Mouse (Mus musculus) large intestine, adult 2 months (tissue): ENCODE measurements around the gene Pdcd6ip. TPM values are rescaled to one million over a fixed set of nuclear protein-coding genes. Genes with fewer than 3 reads are reported as not detected.
"Not testable (repeated sequence)": the region's sequence is repeated elsewhere in the genome, so short reads cannot be mapped to it uniquely, and the experiment has no call there.

ENCODE experiments used
- DNase-seq: peaks from one replicate; pipeline ENCODE4 v3.0.0-alpha.2; 2012; ENCODE audit warnings: low read depth, low spot score
- WGBS: fragments of 180-500 bp; shearing (Covaris S2); methylation state at CpG from one replicate; pipeline ENCODE4 v1.1.7; 2018; 5-methylcytosine and 5-hydroxymethylcytosine counted together
- polyA plus RNA-seq: library from polyadenylated mRNA; depleted of rRNA; stranded (reverse); fragments of >200 nt; gene quantifications from 2 replicates; pipeline ENCODE4 v1.2.3, GENCODE M21; 2012; rRNA removed

Pdcd6ip gene
- polyA plus RNA-seq: 70.4 and 105 TPM in 2 replicates

- WGBS: under 1% methylated on average over 76 of the region's 77 CpGs
Observed at GRCm38 (mm10) chr9:113707481-113708360, at the start of gene Pdcd6ip. TSS of gene Pdcd6ip (minus strand) at chr9:113708259.

GRCm38 (mm10) chr9:113755888-113756719 is 48.0 kb upstream of the Pdcd6ip start:
- DNase-seq: no peak
- 92% methylated on average over 15 of the region's 15 CpGs for WGBS

More at GRCm38 (mm10) chr9:113707481-113708360, at the start of gene Pdcd6ip:
- peak; percentile 82 for DNase-seq

DNA sequence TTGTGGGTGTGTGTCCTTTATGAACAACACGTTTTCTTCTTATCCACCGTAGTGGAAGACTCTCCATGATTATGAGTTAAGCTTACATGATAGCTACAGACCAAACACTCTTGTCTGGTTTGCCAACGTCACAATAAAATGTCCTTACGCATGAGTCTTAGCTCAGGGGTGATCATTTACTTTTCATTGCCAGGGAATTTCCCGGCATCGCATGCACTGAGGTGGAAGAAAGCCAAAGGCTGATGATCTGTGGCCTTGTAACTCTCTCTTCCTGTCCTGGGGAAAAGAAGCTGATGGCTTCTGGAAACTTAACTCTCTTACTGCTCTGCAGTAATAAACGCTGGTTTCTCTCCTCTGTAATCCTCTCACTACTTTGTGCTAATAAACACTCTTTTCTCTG is 41.3 kb upstream of the Pdcd6ip start:
- whole genome bisulfite sequencing: 13% methylated on average over 7 of the region's 7 CpGs

DNA sequence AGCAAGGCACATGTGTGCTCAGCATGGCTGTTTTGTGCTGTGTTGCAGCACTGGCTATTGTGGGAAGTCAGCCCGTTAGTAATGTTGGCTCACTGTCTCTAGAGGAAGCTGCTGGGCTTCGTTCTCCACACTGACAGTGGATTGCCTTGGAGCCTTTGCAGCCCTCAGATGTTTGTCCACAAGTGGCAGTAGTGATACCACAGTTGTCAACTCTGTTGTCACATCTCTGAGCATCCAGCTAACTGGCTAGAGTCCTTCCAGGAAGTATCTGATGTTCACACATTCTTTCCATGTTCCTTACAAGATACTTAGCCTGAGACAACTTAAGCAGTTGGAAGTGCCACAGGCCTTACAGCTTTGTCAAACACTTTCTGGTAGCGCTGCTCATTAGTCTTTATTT is 35.2 kb upstream of the Pdcd6ip start:
- 42% methylated on average over 3 of the region's 3 CpGs for WGBS
- DNase-seq: no peak

More for the DNA sequence above, 41.3 kb upstream of the Pdcd6ip start:
- no peak for DNase-seq

DNA sequence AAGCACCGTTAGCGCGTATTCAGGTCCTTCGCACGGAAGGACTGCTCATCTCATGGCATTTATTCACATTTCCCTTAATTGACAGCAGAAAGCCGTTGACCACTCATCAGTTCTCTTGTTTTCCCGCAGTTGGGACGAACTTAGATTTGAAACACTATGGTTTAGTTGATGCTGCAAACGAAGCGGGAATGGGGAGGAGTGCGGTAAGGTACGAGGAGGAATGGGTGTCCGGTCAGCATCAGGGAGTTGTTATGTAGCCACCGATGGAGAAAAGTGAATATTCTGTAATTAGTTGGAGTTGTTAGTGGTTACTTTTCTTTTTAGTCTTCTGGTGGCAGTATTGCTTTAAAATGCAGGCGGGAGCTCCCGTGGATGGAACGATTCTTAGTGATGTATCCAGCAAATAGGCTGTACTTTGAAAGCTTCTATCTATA is 34.3 kb upstream of the Pdcd6ip start:
- WGBS: 1% methylated on average over 17 of the region's 17 CpGs
- no peak for DNase-seq

DNA sequence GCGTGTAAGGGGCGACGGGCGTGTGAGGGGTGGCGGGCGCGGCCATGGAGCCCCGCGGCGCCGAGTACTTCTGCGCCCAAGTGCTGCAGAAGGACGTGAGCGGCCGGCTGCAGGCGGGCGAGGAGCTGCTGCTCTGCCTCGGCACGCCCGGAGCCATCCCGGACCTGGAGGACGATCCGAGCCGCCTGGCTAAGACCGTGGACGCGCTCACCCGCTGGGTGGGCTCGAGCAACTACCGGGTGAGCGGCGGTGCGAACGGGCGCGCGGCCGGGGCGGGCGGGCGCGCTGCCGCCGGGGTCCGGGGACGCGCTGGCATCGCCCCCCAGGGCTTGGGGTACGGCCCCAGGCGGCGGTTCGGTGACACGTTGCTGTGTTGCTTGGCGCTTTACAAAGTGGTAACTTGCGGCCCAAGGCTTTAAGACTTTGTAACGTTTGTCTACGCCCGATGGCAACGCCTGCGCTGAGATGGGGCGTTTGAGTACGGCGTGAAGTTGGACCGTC is 33.6 kb upstream of the Pdcd6ip start:
- WGBS: under 1% methylated on average over 64 of the region's 64 CpGs
- DNase-seq: no peak

DNA sequence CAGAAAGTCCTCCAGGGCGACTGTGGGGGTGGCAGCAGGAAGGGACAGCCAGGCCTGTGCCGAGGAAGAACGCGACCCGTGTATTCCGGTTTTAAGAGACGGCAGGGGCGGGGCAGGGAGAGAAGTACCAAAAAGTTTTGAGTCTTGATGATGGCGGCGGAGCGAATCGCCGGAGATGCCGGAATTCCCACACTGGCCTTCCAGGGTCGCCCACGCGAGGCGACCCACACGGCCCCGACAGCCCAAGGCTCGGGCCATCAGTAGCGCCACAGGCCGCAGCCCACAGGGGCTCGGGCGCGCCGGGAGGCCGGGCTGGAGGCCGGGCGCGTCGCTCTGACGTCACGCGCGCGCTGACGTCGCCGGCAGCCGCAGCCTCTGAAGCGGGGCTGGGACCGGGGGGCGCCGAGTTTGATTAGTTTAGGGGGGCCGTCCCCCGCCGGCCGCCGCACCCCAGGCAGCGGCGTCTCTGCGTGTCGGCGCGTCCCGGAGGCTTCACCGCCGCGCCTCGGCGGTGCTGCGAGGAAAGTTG is 33.1 kb upstream of the Pdcd6ip start, which contains the start of gene Clasp2:
Clasp2 (plus strand) TSS at position 366 of the 529 bp plus-strand sequence.
- WGBS: under 1% methylated on average over 61 of the region's 63 CpGs
- no peak for DNase-seq

DNA sequence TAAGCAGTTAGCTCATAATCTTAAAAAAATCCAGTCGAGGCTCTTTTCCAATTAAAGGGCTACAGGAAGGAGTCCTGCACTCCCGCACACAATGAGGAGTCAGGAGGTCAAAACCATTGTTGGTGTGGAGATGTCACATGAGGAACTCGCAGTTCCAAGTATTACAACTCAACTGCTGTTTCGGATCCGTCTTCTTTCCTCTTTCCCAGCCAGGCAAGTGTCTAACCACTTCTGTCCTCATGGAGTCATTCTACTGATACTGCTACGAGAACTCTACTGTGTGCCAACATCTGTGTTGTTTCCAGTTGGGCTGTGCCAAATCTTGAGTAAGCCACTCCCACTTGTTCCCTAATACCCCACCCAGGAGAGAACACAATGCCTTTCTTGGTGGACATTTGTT is 30.9 kb upstream of the Pdcd6ip start:
- DNase-seq: no peak
- WGBS: 70% methylated on average over 6 of the region's 6 CpGs

DNA sequence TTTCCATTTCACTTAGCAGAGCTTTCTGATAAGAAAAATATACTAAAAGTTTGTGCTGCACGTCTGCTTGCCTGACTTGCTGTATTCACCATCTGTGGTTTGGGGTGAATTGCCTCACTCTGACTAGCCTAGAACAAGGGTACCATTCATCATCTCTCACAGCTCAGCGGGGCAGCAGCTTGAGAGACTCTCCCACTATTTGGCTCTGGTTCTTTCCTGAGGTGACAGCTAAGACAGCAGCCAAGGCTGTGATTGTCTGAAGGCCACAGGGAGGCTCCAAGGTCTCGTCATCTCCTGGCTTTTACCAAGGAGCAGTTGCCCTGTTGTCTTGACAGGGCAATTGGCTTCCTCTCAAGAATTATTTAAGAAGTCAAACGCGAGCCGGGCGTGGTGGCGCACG is 30.0 kb upstream of the Pdcd6ip start:
- 68% methylated on average over 9 of the region's 9 CpGs for WGBS
- DNase-seq: no peak

GRCm38 (mm10) chr9:113735920-113736319 is 27.9 kb upstream of the Pdcd6ip start:
- DNase-seq: no peak

DNA sequence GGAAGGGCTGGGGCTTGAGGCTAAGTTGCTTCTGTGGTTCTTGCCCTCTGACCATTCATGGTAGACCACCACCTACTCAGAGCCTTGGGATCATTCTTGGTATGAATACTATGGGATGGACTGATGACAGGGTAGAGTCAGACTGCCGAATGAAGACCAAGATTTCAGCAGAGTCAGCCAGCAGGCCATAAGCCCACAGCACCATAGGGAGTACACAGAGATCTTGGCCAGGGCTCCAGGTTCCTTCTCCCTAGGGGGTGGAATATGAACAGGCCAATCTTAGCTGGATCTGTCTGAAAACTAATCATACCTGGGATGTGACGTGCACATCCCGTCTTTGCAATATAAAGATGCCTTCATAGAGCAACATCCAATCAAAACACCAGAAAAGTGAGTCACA is 23.5 kb upstream of the Pdcd6ip start:
- DNase-seq: no peak
- WGBS: 80% methylated on average over 3 of the region's 3 CpGs

DNA sequence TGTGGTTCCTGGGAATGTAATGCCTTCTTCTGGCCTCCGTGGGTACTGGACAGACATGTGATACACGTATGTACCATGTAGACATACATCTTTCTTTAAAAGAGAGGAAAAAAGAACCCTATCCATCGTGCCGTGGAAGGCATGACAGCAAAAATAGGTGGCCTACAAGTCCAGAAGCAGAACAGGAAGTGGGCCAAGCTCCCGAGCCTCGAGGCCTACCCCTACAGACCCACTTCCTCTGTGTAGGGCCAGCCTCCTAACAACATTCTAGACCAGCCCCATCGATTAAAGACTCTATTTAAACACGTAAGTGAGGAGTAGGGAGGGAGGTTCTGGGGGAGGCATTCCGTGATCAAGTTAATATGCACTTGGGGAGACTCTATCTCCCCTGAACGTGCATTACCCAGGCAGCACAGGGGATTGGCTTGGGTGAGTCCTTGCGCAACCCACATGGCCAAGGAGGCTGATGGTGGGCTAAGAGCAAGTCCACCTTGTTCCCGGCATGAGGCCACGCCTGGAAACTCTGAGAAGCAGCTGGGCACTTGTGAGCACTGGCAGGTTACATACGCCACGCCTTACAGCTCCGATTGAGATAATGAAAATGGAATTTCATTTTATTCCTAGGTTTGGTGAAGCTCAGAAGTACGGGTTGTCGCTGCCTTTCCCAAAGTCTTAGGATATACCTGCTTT is 19.1 kb upstream of the Pdcd6ip start:
- WGBS: 73% methylated on average over 18 of the region's 18 CpGs
- no peak for DNase-seq

DNA sequence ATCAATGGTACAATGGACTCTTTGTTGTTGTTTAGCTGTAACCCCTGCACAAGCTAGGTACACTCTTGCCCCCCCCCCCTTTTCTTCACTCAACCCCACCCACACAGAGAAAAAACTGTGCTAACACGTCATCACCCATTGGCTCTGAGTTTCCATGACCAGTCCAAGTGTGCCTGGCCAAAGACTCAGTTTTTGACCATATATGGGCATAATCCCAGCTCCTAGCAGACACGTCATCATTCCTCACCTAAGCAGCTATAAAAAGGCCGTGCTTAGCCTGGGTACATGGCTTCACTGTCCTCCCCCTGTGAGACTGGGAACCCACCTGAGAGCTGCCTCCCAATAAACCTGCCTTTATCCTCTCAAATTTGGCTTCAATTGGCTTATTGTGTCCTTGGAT is 18.1 kb upstream of the Pdcd6ip start:
- DNase-seq: no peak
- 39% methylated on average over 3 of the region's 3 CpGs for WGBS

GRCm38 (mm10) chr9:113725609-113726008 is 17.6 kb upstream of the Pdcd6ip start:
- 82% methylated on average over 5 of the region's 5 CpGs for WGBS
- DNase-seq: not testable (repeated sequence)

- DNase-seq: no peak
- 76% methylated on average over 15 of the region's 15 CpGs for WGBS
Observed at GRCm38 (mm10) chr9:113724646-113725045, 16.6 kb upstream of the Pdcd6ip start.

GRCm38 (mm10) chr9:113719063-113719462 is 11.0 kb upstream of the Pdcd6ip start:
- 45% methylated on average over 5 of the region's 5 CpGs for WGBS

DNA sequence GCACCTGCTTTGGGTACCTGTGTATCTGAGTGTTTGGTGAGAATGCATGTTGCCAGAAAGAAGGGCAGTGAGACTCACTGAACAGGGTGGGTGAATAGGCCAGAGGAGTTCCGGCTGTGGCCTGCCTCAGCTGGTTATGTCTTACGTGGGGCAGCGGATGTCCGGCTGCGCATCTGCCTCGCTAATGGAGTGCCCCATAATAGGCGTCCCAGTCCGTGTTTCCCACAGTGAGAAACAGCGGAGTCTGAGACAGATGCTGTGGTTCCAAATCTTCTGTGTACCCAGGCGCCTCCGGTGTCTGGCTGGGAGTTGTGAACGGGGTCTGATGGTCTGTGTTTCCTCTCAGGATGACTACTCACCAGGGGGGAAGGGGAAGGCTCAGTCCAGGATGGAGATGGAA is 2.8 kb upstream of the Pdcd6ip start:
- 78% methylated on average over 12 of the region's 12 CpGs for WGBS

More at GRCm38 (mm10) chr9:113719063-113719462, 11.0 kb upstream of the Pdcd6ip start:
- DNase-seq: no peak

DNA sequence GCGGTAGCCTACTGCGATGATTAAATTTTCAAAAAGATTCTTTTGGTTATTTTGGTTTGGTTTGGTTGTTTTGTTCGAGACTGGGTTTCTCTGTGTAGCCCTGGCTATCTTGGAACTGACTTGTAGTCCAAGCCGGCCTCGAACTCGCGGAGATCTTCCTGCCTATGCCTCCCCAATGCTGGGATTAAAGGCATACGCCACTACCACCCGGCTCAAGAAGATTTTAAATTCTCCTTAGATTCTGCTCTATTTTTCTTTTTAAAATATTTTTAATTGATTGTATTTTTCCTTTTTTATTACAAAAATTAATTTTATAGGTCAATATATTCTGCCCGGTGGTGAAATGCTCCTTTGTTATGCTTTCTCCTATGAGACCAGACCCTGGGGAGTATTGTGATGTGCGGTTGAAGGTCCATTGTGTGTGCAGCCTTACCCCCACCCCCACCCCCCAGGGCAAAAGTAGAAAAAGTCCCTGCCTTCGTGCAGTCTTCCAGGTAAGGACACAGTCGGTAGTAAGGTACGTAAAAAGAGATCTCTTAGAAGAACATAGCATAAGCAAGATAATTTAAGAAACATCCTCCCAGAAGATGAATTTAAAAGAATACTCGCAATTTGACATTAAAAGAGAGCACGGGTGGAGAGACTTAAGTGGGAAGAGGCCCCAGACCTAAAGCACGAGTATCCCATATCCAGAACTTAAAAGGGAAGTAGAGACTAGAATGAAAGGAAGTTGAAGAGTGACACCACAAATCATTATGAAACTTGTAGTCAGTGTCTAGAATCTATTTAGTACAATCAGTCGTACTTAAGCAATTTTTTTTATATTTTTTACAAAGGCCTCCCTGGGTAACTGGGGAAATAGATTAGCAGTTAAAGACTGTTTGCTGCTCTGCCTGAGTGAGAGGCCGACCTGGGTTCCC is 562 bp upstream of the Pdcd6ip start:
- WGBS: 49% methylated on average over 19 of the region's 19 CpGs

More for the DNA sequence above, 2.8 kb upstream of the Pdcd6ip start:
- DNase-seq: no peak

More for the DNA sequence above, 562 bp upstream of the Pdcd6ip start:
- no peak for DNase-seq
